Mouse (Mus musculus) CH12.LX (cell line): ENCODE data around the gene B3gnt3. TPM values are rescaled to one million over a fixed set of nuclear protein-coding genes. Genes with fewer than 3 reads are reported as not detected.
"Not testable (repeated sequence)": the region's sequence is repeated elsewhere in the genome, so short reads cannot be mapped to it uniquely, and the experiment has no call there.

Experiments
- DNase-seq: peaks from one replicate; pipeline ENCODE4 v3.0.0-alpha.2; 2013; ENCODE audit errors: extremely low read depth
- H3K27ac ChIP-seq: 2 replicates; pipeline ENCODE4 v1.5.1; 2012; ENCODE audit warnings: low read depth, mild to moderate bottlenecking, control low read depth, moderate library complexity; ENCODE audit not compliant: insufficient read depth
- H3K27me3 ChIP-seq: replicated peaks from 2 replicates; pipeline ENCODE3; 2012; ENCODE audit warnings: inconsistent platforms
- H3K36me3 ChIP-seq, 2 experiments: replicated peaks in 1 of 2; 2 replicates each; pipeline versions ENCODE3 to v1.6.1; 2012; ENCODE audit warnings: inconsistent platforms in 1 of 2, low read length in 1 of 2, mild to moderate bottlenecking in 1 of 2, mixed read lengths in 1 of 2, moderate library complexity in 1 of 2; ENCODE audit not compliant: control insufficient read depth in 1 of 2, insufficient read depth in 1 of 2
- H3K4me1 ChIP-seq, 2 experiments: 2 replicates each; pipeline ENCODE4 v1.6.1; 2012; ENCODE audit warnings: inconsistent platforms in 1 of 2, moderate library complexity in 1 of 2; ENCODE audit not compliant: insufficient read depth in 2 of 2, control insufficient read depth in 1 of 2
- H3K4me2 ChIP-seq: 2 replicates; pipeline ENCODE4 v1.6.1; 2012; ENCODE audit warnings: low read depth, mild to moderate bottlenecking, control low read depth; ENCODE audit not compliant: poor library complexity, insufficient read depth, severe bottlenecking
- H3K4me3 ChIP-seq, 3 experiments: fragments of 150-350 bp in 1 of 3; sonication (generic) in 1 of 3; replicated peaks in 1 of 3; 2 replicates each; pipeline versions ENCODE3 to v1.5.1; 2011 to 2012; ENCODE audit warnings: low read depth in 2 of 3, low read length in 2 of 3, mild to moderate bottlenecking in 2 of 3, moderate library complexity in 2 of 3, control low read depth in 1 of 3, improper control_type of control experiment in 1 of 3, inconsistent platforms in 1 of 3, mixed read lengths in 1 of 3; ENCODE audit not compliant: poor library complexity in 1 of 3
- H3K79me2 ChIP-seq: replicated peaks from 2 replicates; pipeline ENCODE4 v1.6.1; 2012; ENCODE audit warnings: mild to moderate bottlenecking, moderate library complexity; ENCODE audit not compliant: control insufficient read depth, poor library complexity, insufficient read depth, severe bottlenecking; ENCODE audit errors: extremely low read depth
- H3K9ac ChIP-seq: 2 replicates; pipeline ENCODE4 v1.6.1; 2012; ENCODE audit warnings: low read depth, mild to moderate bottlenecking, control low read depth, moderate library complexity; ENCODE audit not compliant: insufficient read depth
- H3K9me3 ChIP-seq: replicated peaks from 2 replicates; pipeline ENCODE3; 2012; ENCODE audit warnings: low read length, inconsistent platforms, mixed read lengths
- BHLHE40 ChIP-seq: IDR thresholded peaks from 2 replicates; pipeline ENCODE4 v1.6.1; 2011; ENCODE audit warnings: mild to moderate bottlenecking, low read depth, low read length, improper control_type of control experiment
- CTCF ChIP-seq, 2 experiments: IDR thresholded peaks in 1 of 2; conservative IDR thresholded peaks in 1 of 2; 2 replicates each; pipeline ENCODE4 v1.5.1; 2011 to 2012; ENCODE audit warnings: low read depth in 2 of 2, low read length in 2 of 2, improper control_type of control experiment in 1 of 2, inconsistent platforms in 1 of 2, mild to moderate bottlenecking in 1 of 2, moderate library complexity in 1 of 2
- E2F4 ChIP-seq: IDR thresholded peaks from 2 replicates; pipeline ENCODE4 v1.6.1; 2011; ENCODE audit warnings: low read depth, low read length, improper control_type of control experiment; ENCODE audit not compliant: insufficient replicate concordance
- ELF1 ChIP-seq: IDR thresholded peaks from 2 replicates; pipeline ENCODE4 v1.6.1; 2014; ENCODE audit warnings: low read depth, mild to moderate bottlenecking, inconsistent platforms, low read length, improper control_type of control experiment
- JUND ChIP-seq: conservative IDR thresholded peaks from 2 replicates; pipeline ENCODE4 v1.6.1; 2011; ENCODE audit warnings: low read depth, low read length, improper control_type of control experiment
- MAFK ChIP-seq: IDR thresholded peaks from 2 replicates; pipeline ENCODE4 v1.6.1; 2011; ENCODE audit warnings: low read length, improper control_type of control experiment; ENCODE audit not compliant: insufficient replicate concordance
- MAX ChIP-seq: IDR thresholded peaks from 2 replicates; pipeline ENCODE4 v1.6.1; 2011; ENCODE audit warnings: low read length, improper control_type of control experiment
- MAZ ChIP-seq: IDR thresholded peaks from 2 replicates; pipeline ENCODE4 v1.6.1; 2012; ENCODE audit warnings: low read depth, mild to moderate bottlenecking, inconsistent platforms, low read length, improper control_type of control experiment, moderate library complexity
- MYC ChIP-seq: IDR thresholded peaks from 2 replicates; pipeline ENCODE4 v1.6.1; 2011; ENCODE audit warnings: low read depth, mild to moderate bottlenecking, improper control_type of control experiment, low read length
- NELFE ChIP-seq: IDR thresholded peaks from 2 replicates; pipeline ENCODE4 v1.6.1; 2011; ENCODE audit warnings: low read depth, low read length, improper control_type of control experiment
- PAX5 ChIP-seq: IDR thresholded peaks from 2 replicates; pipeline ENCODE4 v1.6.1; 2012; ENCODE audit warnings: low read length, inconsistent platforms, mixed read lengths
- POLR2A ChIP-seq: IDR thresholded peaks from 2 replicates; pipeline ENCODE4 v1.6.1; 2011; ENCODE audit warnings: low read depth, mild to moderate bottlenecking, improper control_type of control experiment, low read length
- RAD21 ChIP-seq: IDR thresholded peaks from 2 replicates; pipeline ENCODE4 v1.6.1; 2011; ENCODE audit warnings: low read depth, mild to moderate bottlenecking, low read length, improper control_type of control experiment, moderate library complexity
- RCOR1 ChIP-seq: conservative IDR thresholded peaks from 2 replicates; pipeline ENCODE4 v1.6.1; 2012; ENCODE audit warnings: low read depth, mild to moderate bottlenecking, inconsistent platforms, low read length, improper control_type of control experiment
- TCF12 ChIP-seq: IDR thresholded peaks from 2 replicates; pipeline ENCODE4 v1.6.1; 2014; ENCODE audit warnings: low read depth, mild to moderate bottlenecking, inconsistent platforms, low read length, improper control_type of control experiment
- ZC3H11A ChIP-seq: IDR thresholded peaks from 2 replicates; pipeline ENCODE4 v1.6.1; 2012; ENCODE audit warnings: low read depth, mild to moderate bottlenecking, inconsistent platforms, low read length, improper control_type of control experiment
- ZKSCAN1 ChIP-seq: IDR thresholded peaks from 2 replicates; pipeline ENCODE4 v1.6.1; 2012; ENCODE audit warnings: low read depth, inconsistent platforms, low read length, improper control_type of control experiment, borderline replicate concordance
- ZMIZ1 ChIP-seq: IDR thresholded peaks from 2 replicates; pipeline ENCODE4 v1.6.1; 2012; ENCODE audit warnings: low read depth, mild to moderate bottlenecking, inconsistent platforms, low read length, improper control_type of control experiment
- dilution Hi-C: fragments of 300-500 bp; cut with MboI; formaldehyde crosslinking; loops from 2 replicates; pipeline ENCODE4 v1.14.3; 2020; ENCODE audit warnings: low sequenced_read_pairs; ENCODE audit not compliant: extremely low pct_unique_long_range_greater_than_20kb, extremely low pct_ligation_motif_present
- in situ Hi-C: fragments of 300-500 bp; cut with MboI; formaldehyde crosslinking; loops from 3 replicates; pipeline ENCODE4 v1.14.3; 2019; ENCODE audit warnings: low sequenced_read_pairs, low pct_ligation_motif_present, low pct_unique_long_range_greater_than_20kb, mixed read lengths
- polyA plus RNA-seq: library from polyadenylated mRNA; unstranded; fragments of >175 nt; gene quantifications from 2 replicates; pipeline ENCODE4 v1.2.1, GENCODE M21; 2012; ENCODE audit warnings: low read depth; ENCODE audit not compliant: insufficient read length
- total RNA-seq, 2 experiments: library from RNA; depleted of rRNA; stranded (reverse); fragments of 300-350 nt in 1 of 2; fragments of >200 nt in 1 of 2; gene quantifications; 2 replicates each; pipeline ENCODE4 v1.2.3; 2012 to 2014

B3gnt3 gene
- total and polyA plus RNA-seq, 3 experiments = 0.24 to 0.98 TPM; not detected in 1

DNA sequence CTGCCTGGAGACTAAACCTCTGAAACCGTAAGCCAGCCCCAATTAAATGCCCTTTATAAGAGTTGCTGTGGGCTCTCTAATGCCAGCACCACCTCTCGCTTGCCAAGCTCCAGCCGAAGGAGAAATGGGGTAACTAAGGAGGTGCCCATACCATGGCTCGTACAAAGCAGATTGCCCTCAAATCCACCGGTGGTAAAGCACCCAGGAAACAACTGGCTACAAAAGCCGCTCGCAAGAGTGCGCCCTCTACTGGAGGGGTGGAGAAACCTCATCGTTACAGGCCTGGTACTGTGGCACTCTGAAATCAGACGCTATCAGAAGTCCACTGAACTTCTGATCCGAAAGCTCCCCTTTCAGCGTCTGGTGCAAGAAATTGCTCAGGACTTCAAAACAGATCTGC, 6.1 kb downstream of the B3gnt3 start:
- peak; percentile 33 to 40; a peak in 3 of 4 replicates for TF ChIP-seq CTCF (conservative IDR thresholded peaks at IDR 0.05 in 1 of 2, IDR thresholded peaks at IDR 0.05 in 1 of 2; ENCODE audit: low read depth in 2 of 2, low read length in 2 of 2)
- H3K79me2 ChIP-seq, DNase-seq, H3K9ac ChIP-seq, H3K27me3 ChIP-seq, H3K4me3 ChIP-seq, dilution Hi-C loops, H3K4me1 ChIP-seq, H3K27ac ChIP-seq, H3K4me2 ChIP-seq, in situ Hi-C loops: not testable (repeated sequence)
- Histone ChIP-seq H3K36me3 (peaks cover 8 to 18% of the 10 kb centered on the region in 2 experiments), H3K9me3 (peaks cover 12% of the 10 kb centered on the region)

DNA sequence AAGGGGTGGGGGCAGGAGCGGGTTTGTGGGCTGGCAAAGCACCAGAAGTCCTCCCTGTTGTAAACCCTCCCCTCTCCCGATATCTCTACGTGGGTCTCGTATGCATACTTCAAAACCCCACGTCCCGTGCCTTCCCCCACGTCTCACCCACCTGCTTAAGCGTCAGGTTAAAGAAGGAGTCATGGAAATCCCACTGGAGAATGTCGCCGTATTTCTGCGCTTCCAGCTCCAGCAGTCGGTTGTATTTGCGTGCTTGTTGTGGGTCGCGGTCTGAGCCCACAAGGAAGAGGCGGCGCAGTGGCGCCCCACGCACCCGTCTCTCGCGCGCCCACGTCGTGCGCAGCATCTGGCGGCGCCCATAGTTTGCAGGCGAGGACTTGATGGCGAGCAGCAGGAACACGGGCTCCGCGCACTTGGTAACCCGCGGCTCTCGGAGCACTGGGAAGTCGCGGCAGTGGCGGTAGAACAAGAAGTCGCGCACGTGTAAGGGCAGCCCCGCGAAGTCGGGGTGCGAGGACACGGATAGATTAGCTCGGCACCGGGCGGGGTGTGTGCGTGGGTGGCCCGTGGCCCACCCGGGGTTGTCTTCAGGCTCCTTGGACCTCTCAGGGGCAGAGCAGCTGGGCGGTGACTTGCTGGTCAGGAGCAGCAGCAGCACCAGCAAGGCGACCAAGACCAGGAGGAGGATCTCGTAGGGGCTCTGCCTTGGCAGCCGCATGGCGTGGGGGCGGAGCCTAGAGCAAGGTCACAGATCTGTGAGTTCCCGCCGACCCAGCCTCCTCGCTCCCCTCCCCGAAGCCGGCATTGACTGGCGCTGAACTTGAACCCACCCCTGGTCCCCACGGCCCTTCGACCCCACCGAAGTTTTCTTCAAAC, 8.2 kb downstream of the B3gnt3 start:
- dilution Hi-C loops = no loop called here
- H3K4me2 ChIP-seq = no peak overlapping the region

DNA sequence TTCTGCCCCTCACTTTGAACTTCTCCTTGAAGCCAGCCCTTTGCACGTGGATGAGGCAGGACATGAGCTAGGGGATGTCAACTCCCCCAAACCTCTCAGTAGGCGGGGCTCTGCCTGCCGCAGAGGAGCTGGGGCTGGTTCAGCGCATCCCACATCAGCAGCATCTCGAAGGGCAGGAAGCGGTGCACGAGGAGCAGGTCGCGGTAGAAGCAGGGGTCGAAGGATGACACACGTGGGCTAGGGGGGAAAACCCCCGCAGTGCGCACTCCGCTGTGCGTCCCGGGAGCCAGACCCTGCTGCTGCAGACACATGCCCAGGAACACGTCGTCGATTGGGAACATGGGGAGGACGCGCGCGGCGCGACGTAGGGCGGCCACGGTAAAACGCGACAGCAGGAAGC, 9.1 kb downstream of the B3gnt3 start:
- TF ChIP-seq E2F4 (no peak), MAZ (no peak), JUND (no peak), RCOR1 (no peak), MYC (no peak), ZKSCAN1 (no peak), MAX (no peak), NELFE (no peak), PAX5 (no peak), TCF12 (no peak)
- TF ChIP-seq, all 38 proteins: peak for 0
- Histone ChIP-seq H3K4me3 (no peak overlapping the region), H3K36me3 (peaks cover 33 to 47% of the 10 kb centered on the region in 2 experiments), H3K27me3 (no peaks in the 10 kb centered on the region), H3K4me1 (no peaks in the 10 kb centered on the region), H3K4me2 (no peak overlapping the region), H3K9ac (no peak overlapping the region), H3K9me3 (peaks cover 12% of the 10 kb centered on the region), H3K79me2 (no peaks in the 10 kb centered on the region), H3K27ac (no peak overlapping the region)
- in situ Hi-C loops (no loop called here), dilution Hi-C loops (no loop called here)
- no peak for DNase-seq

More for the DNA sequence above, 8.2 kb downstream of the B3gnt3 start:
- in situ Hi-C loops = no loop called here
- no peak for TF ChIP-seq MAX
- TF ChIP-seq RCOR1 = no peak
- TF ChIP-seq NELFE = no peak
- no peak for TF ChIP-seq MYC
- no peak for TF ChIP-seq ZC3H11A
- TF ChIP-seq BHLHE40 = no peak
- TF ChIP-seq ZMIZ1 = no peak
- no peak for TF ChIP-seq MAFK
- TF ChIP-seq ZKSCAN1 = no peak
- TF ChIP-seq ELF1 = no peak
- TF ChIP-seq TCF12 = no peak
- no peak for TF ChIP-seq RAD21
- no peak for TF ChIP-seq PAX5
- TF ChIP-seq POLR2A = no peak
- Histone ChIP-seq H3K9ac (no peak overlapping the region), H3K4me1 (no peaks in the 10 kb centered on the region), H3K9me3 (peaks cover 12% of the 10 kb centered on the region), H3K27ac (no peak overlapping the region), H3K27me3 (no peaks in the 10 kb centered on the region), H3K4me3 (no peak overlapping the region), H3K79me2 (no peaks in the 10 kb centered on the region), H3K36me3 (peaks cover 25 to 39% of the 10 kb centered on the region in 2 experiments)
- DNase-seq = no peak
